Mouse (Mus musculus) lung, postnatal 25 days (tissue): ENCODE measurements around the gene Galnt9.

Experiments
- DNase-seq: peaks from one replicate; pipeline ENCODE4 v3.0.0; 2022; ENCODE audit warnings: low spot score

The Galnt9 gene

DNA sequence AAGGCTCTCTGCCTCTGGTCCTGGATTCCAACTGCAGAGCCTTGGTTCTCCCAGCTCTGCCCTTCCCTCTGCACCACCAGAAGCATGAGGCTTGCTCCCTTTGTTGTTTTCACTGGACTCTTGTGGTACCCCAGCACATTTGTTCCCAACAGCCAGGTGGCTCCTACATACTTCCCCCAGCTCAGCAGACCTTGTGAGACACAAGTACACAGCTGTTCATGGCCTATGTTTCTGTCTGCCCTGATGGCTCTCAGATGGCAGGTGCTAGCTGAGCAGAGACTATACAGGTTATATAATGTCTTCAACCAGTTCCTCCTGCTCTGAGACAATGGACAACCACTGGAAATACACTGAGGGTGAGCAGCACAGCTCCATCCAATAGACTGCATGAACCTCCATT, 43.3 kb downstream of the Galnt9 start:
- no peak for DNase-seq

DNA sequence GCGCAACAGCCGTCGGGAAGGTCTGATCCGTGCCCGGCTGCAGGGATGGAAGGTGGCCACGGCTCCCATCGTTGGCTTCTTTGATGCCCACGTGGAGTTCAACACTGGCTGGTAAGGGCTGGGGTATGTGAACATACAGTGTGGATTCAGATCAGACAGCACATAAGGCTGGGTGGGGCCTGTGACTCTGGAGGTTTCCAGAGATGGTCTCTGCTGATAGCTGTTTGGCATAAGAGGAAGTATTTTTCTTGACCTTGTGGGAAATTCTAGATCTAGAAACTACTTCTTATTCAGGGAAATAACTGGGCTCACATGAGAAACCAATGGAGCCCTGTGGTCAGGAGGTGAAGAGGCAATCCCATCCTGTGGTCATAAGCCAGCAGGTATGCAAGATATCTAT, 45.7 kb downstream of the Galnt9 start:
- DNase-seq, result no peak

DNA sequence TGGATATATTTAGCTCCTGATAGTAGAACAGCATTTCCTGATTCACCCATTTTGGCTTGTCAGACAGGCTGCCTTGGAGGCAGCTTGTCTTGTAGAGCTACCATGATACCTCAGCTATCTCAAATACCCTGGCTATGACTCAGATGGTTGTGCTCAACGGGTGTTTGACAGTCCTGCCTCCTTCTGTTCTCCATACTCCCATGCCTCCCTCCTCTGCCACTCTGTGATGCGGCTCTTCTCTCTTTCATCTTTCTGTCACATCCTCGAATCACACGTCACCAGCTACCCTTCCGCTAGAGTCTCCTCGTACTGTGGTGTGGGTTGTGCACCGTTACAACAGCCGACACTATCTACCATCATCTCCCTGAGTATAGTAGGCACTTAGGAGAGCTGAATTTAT, 50.3 kb downstream of the Galnt9 start:
- no peak for DNase-seq

DNA sequence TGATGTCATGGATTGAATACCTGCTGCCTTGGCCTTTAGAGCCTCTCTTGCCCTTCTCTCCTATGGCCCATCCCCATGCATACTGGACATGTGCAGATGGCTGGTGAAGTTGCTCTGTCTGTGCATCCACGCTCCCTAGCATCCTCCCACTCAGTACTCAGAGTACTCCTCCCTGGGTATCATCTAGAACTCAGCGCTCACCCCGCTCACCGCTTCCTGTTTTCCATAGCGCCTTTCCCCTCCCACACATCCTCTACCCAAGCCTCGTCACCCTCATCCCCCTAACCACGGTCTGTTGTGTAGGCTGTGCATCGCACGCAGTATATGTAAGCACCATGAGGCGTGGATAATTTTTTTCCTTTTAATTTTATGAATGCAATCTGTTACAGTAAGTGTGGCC, 51.2 kb downstream of the Galnt9 start:
- DNase-seq, result peak; percentile 8

DNA sequence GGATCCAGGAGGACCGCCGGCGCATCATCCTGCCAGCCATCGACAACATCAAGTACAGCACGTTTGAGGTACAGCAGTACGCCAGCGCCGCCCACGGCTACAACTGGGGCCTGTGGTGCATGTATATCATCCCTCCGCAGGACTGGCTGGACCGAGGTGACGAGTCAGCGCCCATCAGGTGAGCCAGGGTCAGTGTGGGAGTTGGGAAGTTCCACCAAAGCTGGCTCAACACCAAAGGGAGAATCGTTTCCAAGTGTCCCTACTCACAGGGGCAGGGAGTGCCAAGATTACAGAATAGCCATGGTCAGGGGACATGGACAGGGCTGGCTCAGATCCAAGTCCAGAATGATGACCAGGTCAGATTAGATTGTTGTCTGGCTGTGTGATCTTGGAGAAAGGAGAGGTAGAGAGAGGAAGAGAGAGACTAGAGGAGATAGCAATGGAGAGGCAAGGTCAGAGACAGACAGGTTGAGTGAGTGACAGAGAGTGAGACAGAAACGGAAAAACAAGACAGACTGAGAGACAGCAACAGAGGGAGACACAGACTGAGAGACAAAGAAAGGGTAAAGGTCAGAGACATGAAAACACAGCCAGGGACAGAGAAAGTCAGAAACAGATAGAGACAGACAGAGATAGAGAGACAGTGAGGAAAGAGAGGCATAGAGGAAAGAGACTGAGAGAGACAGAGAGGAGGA, 52.1 kb downstream of the Galnt9 start:
- DNase-seq, result no peak

DNA sequence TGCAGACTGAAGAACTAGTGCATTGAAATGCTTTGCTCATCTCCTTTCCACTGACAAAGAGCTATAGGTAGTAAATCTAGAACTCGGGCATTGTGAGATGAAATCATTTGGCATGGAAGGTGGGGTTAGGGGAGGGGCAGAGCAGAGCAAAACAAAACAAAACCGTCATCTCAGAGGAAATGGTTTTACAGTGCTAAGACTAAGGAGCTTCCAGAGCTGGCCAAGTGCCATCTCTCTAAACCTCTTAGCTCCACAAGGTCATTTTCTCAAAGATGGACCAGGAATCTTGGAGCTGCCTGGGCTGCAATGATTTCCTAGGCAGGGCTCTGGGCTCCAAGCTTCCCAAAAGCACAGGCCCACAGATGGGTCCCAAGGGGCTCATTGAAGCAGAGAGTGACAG, 53.3 kb downstream of the Galnt9 start:
- DNase-seq, result no peak

DNA sequence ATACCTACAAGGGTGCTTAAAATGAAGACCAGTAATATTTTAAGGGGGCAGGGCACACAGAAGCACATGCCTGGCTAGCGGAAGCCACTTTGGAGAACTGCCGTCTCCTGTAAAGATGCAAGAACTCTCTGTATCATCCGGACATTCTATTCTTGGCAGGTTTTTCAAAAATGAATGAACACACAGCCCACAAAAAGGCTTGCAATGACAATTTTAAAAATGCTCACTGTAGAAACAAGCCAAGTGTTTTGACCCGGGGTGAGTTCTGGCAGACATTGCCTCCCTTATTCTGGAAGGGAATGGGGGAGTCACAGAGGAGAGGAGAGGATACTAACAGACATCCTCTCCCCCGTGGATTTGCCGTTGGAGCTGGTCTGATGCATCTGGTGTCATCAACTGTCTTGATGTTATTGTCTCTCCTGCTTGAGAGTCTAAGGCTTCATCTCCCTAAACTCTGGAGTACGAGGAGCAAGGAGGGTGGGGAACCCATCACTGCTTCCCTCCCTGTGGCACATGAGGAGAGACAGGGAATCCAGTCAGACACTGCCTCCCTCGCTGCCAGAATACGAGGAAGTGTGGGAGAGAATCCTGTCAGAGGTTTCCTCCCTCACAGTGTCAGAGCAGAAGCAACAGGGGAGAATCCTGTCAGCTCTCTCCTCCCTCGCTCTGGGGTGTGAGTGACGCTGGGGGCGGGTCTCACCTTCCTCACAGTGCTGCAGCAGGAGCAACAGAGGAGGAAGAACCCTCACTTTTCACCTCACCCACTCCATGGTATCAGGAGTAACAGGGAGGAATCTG, 54.3 kb downstream of the Galnt9 start:
- peak; percentile 5 for DNase-seq

DNA sequence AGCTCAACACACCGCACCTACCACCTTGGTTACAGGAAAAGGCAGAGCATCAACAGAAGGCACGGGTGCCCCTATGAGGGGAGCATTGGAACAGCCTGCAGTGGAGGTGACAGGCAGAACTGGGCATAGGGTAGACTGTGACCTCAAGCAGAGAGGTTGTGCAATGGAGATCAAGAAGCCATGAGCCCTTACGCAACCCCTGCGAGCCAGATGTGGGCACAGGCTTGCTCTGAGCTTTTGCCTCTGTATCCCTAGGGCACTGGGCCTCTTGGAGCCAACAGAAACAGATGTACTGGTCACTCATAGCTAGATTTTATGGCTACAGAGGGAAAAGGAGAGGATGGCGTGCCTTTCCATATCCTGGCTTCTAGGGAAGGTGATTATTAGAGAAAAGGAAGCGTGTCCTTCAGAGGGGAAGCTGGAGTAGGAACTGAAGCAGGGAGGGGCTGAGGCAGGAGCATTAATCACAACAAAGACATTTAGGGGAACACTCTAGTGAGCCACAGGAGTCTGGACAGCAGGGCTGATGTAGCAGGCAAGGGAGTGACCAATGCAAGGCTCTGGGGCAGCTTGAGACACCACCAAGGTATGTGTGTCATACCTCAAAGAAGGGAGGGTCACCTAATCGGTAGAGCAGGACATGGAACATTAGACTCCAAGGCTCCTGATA, 59.0 kb downstream of the Galnt9 start:
- DNase-seq, result no peak

DNA sequence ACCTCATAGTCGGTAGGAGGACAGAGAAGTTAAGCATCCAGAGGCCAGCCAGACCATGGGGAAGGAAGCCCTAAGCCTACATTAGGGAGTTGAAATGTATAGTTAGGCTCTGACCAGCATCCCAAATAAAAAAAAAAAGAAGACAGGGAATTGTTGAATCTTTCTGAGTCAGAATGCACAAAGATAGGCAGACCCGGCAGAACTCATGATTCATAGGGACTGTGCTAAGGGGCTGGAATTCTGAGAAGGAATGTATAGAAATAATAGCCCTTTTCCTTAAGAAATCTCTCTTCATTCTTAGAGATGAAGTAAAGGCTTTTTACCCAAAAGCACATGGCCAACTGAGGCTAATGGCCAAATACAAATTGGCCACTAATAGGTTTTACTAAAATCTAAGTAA, 60.2 kb downstream of the Galnt9 start:
- DNase-seq, result no peak

DNA sequence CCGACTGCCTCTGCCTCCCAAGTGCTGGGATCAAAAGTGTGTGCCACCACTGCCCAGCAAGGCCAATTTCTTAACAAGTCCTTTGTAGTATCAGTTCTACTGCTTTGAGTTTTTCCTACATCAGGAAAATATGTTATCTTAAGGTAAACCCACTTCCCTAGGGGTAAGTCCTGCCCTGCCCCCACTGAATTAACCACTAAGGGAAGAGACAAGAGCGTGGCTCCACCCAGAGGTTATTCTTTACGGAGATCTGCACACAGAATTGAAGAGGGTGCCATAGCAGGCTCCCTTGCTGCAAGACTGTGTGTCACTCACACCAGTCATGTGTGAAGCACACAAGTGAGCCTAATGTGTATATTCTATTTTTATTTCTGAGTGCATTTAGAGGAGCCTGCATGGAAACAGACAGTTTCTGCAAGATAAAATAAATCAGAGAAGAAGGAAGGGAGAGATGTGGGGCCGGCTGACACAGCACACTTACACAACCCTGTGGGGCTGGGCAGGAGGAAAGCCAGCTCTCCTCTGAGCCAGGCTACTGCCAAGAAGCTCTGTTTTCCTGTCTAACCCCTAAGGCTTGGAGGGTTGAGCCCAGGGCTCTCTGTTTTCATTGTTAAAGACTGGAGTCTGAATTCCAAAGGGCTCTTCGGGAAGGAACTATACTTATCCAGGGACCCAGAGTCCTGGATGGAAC, 61.5 kb downstream of the Galnt9 start:
- no peak for DNase-seq

DNA sequence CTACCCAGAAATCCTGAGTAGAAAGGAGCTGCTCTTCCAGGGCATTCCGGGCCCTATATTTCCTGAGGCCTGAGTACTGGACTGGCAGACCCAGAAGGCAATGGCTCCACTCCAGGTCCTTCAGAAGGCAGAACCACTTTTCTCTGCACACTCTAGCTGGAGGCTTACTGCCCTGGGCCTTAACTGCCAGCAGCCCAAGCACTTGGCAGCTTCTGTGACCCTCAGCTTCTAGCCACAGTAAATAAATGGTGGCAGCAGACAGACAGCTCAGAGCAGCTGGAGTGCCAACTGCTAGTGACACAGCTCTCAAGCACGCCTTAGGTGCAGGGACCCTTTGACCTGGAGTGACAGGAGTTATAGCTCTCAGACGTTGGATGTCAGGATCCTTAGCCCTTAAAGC, 63.6 kb downstream of the Galnt9 start:
- DNase-seq, result peak; percentile 23

DNA sequence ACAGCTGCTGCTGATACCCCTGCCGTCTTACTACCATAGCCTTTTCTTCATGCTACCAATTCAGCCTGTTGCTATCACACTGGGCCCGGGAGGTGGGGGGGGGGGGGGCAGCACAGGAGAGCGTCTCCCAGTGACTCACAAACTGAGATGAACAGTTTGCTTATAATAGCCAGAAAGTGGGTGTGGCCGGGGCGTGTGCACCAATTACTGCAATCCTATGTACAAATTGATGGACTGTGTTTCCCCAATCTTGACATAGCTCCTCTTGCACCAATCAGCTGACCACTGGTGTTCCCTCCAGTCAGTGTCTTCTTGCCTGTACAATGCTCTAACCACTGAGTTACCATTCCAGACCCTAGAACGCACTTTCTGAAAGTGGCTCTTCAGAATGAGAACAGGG, 64.2 kb downstream of the Galnt9 start:
- no peak for DNase-seq

DNA sequence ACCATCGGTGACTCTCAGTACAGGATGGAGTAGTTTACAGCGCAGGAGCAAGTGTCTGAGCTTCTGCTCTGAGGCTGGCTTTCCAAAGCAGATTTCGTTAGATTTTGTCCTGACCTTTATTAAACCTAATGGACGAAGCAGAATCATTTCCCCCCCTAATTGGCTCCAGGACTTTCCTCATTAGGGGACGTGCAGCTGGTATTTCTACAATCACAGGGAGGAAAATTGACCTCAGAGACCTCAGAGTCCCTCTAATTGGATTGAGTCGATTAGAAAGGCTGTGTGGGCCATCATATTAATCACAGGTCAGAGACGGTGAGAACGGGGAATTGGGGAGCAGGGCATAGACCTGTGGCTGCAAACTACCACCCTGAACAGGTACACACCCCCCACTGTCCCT, 64.8 kb downstream of the Galnt9 start:
- DNase-seq, result no peak

DNA sequence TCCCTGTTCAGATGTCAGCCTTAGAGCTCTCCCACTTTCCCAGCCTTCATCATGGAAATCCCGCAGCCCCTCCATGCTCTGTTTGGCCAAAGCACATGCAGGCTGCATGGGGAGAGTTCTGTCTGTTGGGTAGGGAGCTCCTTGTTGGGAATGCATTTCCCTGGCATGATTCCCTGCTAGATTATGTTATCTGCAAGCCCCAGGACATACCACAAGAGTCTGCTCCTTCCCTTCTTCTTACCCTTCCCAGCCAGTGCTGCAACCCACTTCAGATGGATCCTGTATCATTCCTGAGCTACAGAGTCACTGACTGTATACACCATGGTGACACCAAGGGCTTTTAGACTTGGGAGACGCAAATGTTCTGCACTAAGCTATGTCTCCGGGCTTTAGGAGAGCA, 65.3 kb downstream of the Galnt9 start:
- DNase-seq, result no peak

DNA sequence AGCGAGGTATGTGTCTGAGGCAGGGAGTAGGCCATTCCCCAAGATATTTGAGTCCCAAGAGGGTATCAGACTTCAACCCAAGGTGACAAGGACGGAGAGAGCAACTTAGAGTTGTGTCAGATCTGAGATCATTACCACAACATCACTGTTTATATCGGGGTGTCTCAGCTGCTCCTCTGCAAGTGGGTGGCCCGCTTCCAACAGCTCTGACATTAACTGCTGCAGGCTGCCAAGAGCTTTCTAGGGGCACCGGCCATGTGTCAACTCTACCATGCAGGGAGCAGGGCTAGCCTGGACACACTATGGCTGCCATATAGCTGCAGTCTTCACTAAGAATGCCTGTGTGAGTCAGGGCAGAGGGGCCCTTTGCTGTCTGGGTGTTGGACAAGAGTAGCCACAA, 65.7 kb downstream of the Galnt9 start:
- DNase-seq, result no peak

DNA sequence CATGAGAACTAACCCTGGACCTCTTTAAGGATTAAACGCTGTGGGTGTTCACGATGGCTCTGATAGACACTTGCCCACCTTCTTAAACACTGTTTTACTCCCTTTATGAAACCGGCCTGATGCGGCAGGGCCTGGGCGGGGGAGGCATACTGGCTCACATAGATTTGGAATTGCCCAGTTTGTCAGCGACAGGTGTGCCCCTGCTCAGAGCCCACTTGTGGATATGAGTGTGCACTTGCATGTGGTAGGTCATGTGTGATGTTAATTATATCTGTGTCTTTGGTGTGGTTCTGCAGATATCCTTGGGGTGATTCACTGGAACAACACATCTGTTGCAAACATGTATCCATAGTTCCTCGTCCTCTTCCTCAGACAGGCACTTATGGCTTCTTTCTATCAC, 66.3 kb downstream of the Galnt9 start:
- DNase-seq, result no peak

DNA sequence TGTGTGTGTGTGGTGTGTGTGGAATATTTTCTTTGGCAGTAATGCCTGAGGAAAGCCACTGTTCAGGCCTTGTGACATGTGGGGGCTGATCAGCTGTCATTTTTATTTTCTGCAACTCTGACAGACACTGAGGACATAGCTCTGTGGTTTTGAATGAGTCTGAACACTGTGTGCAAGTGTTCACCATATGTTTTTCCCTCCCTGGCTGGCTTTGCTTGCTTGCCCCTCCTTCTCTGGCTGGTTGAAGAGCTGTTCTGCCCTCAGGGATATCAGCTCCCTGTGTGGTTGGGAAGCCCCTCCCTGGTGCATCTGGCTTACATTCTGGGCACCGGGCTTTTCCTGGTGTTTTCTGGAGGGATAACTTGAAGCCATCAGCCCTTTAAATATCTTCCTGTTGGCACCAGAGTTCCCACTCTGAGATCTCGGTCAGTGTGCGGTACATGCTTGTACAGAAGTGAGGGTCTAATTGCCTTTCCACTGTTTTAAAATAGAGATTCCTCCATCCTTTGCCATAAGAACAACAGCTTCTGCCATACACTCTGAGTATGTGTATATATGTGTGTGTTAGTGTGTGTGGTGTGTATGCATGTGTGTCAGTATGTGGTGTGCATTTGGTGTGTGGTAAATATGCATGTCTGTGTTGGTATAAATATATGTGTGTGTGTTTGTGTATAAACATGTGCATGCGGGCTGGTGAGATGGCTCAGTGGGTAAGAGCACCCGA, 67.4 kb downstream of the Galnt9 start:
- no peak for DNase-seq

DNA sequence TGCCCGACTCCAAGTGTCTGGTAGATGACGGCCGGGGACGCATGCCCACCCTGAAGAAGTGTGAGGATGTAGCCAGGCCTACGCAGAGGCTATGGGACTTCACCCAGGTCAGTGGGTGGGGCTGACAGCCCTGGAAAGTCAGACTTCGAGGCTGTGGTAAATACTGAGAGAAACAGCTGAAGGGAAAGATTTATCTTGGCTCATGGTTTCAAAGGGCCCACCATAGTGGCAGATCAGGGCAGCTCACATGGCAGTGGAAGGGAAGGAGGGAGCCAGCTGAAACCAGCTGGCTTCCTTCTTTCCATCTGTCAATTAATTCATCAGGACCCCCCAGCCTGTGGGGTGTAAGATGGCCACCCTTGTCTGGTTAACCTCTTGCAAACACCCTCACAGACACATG, 75.1 kb downstream of the Galnt9 start:
- no peak for DNase-seq

DNA sequence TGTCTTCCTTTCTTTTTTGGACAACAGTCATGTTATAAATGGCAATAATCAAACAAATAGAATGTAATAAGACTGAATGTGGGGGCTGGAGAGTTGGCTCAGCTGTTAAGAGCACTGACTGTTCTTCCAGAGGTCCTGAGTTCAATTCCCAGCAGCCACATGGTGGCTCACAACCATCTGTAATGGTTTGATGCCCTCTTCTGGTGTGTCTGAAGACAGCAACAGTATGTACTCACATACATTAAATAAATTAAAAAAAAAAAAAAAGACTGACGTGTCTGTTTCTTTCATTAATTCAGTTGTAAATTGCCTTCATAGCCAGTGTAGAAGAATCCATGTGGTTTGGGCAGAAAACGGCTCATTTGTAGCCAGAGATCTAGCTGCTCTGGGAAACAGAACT, 80.2 kb downstream of the Galnt9 start:
- no peak for DNase-seq

DNA sequence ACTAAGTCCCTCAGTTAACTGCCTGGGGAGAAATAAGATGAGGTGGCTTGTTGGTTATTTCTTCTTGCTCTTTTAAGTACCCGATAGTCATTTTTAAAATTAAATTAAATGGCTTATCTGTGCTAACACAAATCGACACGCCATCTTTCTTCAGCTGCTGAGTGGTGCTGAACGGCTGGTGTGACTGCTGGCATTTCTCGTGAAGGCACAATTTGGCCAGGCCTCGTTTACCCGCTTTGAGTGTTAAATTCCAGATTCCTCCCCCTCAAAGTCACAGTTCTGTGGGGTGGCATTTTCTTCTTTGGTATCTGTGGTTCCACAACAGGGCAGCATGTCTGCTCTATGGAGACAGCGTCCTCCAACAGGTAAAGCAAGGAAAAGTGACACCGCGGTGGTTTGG, 83.2 kb downstream of the Galnt9 start:
- DNase-seq, result no peak

DNA sequence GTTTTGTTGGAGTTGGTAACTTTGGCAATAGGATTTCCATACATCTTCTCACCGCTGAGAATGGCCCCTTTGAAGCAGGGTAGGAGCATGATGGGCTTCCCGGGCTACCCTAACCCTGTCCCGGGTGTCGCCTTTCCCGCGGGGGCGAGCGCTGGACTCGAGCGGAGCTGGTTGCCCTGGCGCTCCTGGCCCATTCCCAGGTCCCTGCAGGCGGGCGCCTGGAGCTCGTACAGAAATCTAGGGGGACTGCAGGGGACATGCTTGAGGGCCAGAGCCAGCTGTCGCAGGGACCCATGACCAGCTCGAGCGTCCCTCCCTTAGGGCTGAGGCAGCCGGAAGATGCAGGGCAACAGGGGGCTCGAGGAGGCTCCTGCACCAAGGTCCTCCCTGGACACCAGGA, 84.0 kb downstream of the Galnt9 start:
- DNase-seq, result no peak

DNA sequence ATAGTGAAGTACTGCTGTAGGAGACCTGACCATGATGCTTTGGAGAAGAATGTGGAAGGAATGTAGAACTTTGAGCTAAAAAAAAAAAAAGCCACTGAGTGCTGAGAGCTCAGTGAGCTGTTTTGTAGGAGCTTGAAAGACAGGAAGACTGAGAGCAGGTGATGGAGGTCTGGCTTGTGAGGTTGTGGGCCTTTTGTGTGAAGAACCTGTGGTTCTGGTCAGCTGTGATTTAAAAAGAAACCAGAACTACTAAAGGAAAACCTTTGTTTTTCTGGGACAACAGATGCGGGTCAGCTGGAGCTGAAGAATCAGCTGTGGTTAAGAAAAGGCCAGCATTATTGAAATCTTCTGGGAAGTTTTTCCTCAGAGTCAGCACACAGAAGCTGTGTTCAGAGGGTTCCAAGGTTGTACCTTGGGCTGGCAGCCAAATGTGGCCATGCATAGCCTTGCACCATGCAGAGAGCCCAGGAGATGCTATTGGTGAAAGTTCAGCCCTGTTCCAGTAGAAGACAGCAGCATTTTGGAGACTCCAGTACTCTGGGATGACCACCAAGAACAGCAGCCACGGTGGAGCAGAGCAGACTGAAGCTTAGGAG, 85.5 kb downstream of the Galnt9 start:
- DNase-seq, result no peak
